ENCODE assay signal across 10 mouse cellular contexts in genomic region chr1:184040906-184041305, GRCm38 (mm10). TPM values are rescaled to one million over a fixed set of nuclear protein-coding genes. Genes with fewer than 3 reads are reported as not detected.
DNase-seq lines count a peak whose midpoint lies in the region; ATAC-seq and TF ChIP-seq lines count a peak whose summit lies in the region.
"Had no signal": no experiment of that assay in that cellular context is flagged by ENCODE, and none has a peak within 500 bp of the region (broad histone marks: within the 10 kb centered on the region; RNA-seq: fewer than 3 reads in every experiment).

No protein-coding gene starts in this region.

- no peak for TF ChIP-seq CTCF in liver, adult 2 months (IDR thresholded peaks at IDR 0.05; ENCODE audit: low read depth, low read length)

- no peak overlapping the region; the same call in 1 of the 2 replicates for H3K9ac ChIP-seq in heart, embryonic 12.5 days
- 0 out of 2 replicates have a peak overlapping the region, but pooled peaks have one; percentile 26 for H3K9ac ChIP-seq in liver, adult 2 months (ENCODE audit: low read depth, low read length)
- no peak overlapping the region for H3K9ac ChIP-seq in liver, embryonic 12.5 days
- no peak overlapping the region for H3K9ac ChIP-seq in intestine, embryonic 14.5 days (ENCODE audit: low read length)
- H3K9ac ChIP-seq in stomach, embryonic 16.5 days (ENCODE audit: low read length), result no peak overlapping the region
- H3K9ac ChIP-seq: lung, embryonic 14.5 days had no signal

- peaks cover 43% of the 10 kb centered on the region for H3K79me2 ChIP-seq in liver, adult 2 months (ENCODE audit: control insufficient read depth, insufficient read depth, low read length)

- no peak for ATAC-seq in heart, embryonic 12.5 days (ENCODE audit: insufficient number of reproducible peaks, low FRiP score)
- ATAC-seq in liver, embryonic 12.5 days, result no peak
- ATAC-seq in intestine, embryonic 14.5 days (replicated peaks; ENCODE audit: low FRiP score, low TSS enrichment, low read depth), result no peak
- ATAC-seq in stomach, embryonic 16.5 days (ENCODE audit: insufficient read depth, low FRiP score), result no peak

- H3K4me2 ChIP-seq in heart, embryonic 12.5 days, result no peak overlapping the region
- no peak overlapping the region for H3K4me2 ChIP-seq in liver, embryonic 12.5 days
- H3K4me2 ChIP-seq in intestine, embryonic 14.5 days (ENCODE audit: low read length), result peak overlapping the region; percentile 2; the same call in 1 of the 2 replicates
- H3K4me2 ChIP-seq in stomach, embryonic 16.5 days (ENCODE audit: low read depth, low read length), result no peak overlapping the region

- TF ChIP-seq POLR2A in liver, adult 2 months (IDR thresholded peaks at IDR 0.05; ENCODE audit: extremely low read depth, insufficient read depth, low read length), result no peak

- 64% methylated on average over 1 of the region's 1 CpGs for WGBS in heart, embryonic 12.5 days
- 89% methylated on average over 1 of the region's 1 CpGs for WGBS in liver, adult 2 months
- 71% methylated on average over 1 of the region's 1 CpGs for WGBS in liver, embryonic 12.5 days (ENCODE audit: insufficient replicate concordance)
- WGBS in intestine, embryonic 14.5 days, result 51% methylated on average over 1 of the region's 1 CpGs
- WGBS in stomach, embryonic 16.5 days, result 63% methylated on average over 1 of the region's 1 CpGs

- H3K36me3 ChIP-seq in heart, embryonic 12.5 days, result peaks cover 37% of the 10 kb centered on the region
- no peaks in the 10 kb centered on the region; the same call in 1 of the 2 replicates for H3K36me3 ChIP-seq in liver, adult 2 months (ENCODE audit: control insufficient read depth, insufficient read depth, low read length)
- peaks cover 5% of the 10 kb centered on the region; the same call in 1 of the 2 replicates for H3K36me3 ChIP-seq in liver, embryonic 12.5 days
- peaks cover 14% of the 10 kb centered on the region; the same call in 1 of the 2 replicates for H3K36me3 ChIP-seq in intestine, embryonic 14.5 days (ENCODE audit: control insufficient read depth, insufficient read depth, low read length)
- H3K36me3 ChIP-seq in stomach, embryonic 16.5 days (ENCODE audit: control insufficient read depth, insufficient read depth, low read length), result no peaks in the 10 kb centered on the region

- no peaks in the 10 kb centered on the region for H3K27me3 ChIP-seq in heart, embryonic 12.5 days (replicated peaks)
- H3K27me3 ChIP-seq in liver, adult 2 months (ENCODE audit: control insufficient read depth, insufficient read depth, low read length), result no peaks in the 10 kb centered on the region
- H3K27me3 ChIP-seq in liver, embryonic 12.5 days (replicated peaks), result no peaks in the 10 kb centered on the region
- no peaks in the 10 kb centered on the region for H3K27me3 ChIP-seq in intestine, embryonic 14.5 days (replicated peaks; ENCODE audit: control insufficient read depth, insufficient read depth, low read length)
- no peaks in the 10 kb centered on the region for H3K27me3 ChIP-seq in stomach, embryonic 16.5 days (ENCODE audit: control insufficient read depth, insufficient read depth, low read length)
- H3K27me3 ChIP-seq: CH12.LX had no signal

- peaks cover 66% of the 10 kb centered on the region for H3K4me1 ChIP-seq in heart, embryonic 12.5 days (replicated peaks)
- peaks cover 3% of the 10 kb centered on the region for H3K4me1 ChIP-seq in liver, adult 2 months (ENCODE audit: control insufficient read depth, insufficient read depth, low read length)
- peaks cover 23% of the 10 kb centered on the region for H3K4me1 ChIP-seq in liver, embryonic 12.5 days
- peaks cover 13% of the 10 kb centered on the region; the same call in 1 of the 2 replicates for H3K4me1 ChIP-seq in intestine, embryonic 14.5 days (replicated peaks; ENCODE audit: control insufficient read depth, insufficient read depth, low read length)
- H3K4me1 ChIP-seq in stomach, embryonic 16.5 days (ENCODE audit: control insufficient read depth, insufficient read depth, low read length), result no peaks in the 10 kb centered on the region; the same call in 1 of the 2 replicates

- no peak overlapping the region for H3K4me3 ChIP-seq in heart, embryonic 12.5 days
- no peak overlapping the region for H3K4me3 ChIP-seq in liver, adult 2 months (ENCODE audit: insufficient read depth, low read depth, low read length)
- H3K4me3 ChIP-seq in liver, embryonic 12.5 days, result no peak overlapping the region
- H3K4me3 ChIP-seq in intestine, embryonic 14.5 days (ENCODE audit: low read depth, low read length), result no peak overlapping the region
- H3K4me3 ChIP-seq in stomach, embryonic 16.5 days (replicated peaks; ENCODE audit: low read length), result no peak overlapping the region

- peak overlapping the region; percentile 97 for H3K27ac ChIP-seq in heart, embryonic 12.5 days (ENCODE audit: poor library complexity, severe bottlenecking)
- H3K27ac ChIP-seq in liver, adult 2 months (replicated peaks; ENCODE audit: insufficient read depth, low read depth, low read length), result no peak overlapping the region
- no peak overlapping the region for H3K27ac ChIP-seq in liver, embryonic 12.5 days
- peak overlapping the region; percentile 77; the same call in 1 of the 2 replicates for H3K27ac ChIP-seq in intestine, embryonic 14.5 days (ENCODE audit: low read depth)
- peak overlapping the region; percentile 4; the same call in 1 of the 2 replicates for H3K27ac ChIP-seq in stomach, embryonic 16.5 days (ENCODE audit: low read length)

- H3K9me3 ChIP-seq in heart, embryonic 12.5 days (replicated peaks), result no peaks in the 10 kb centered on the region
- H3K9me3 ChIP-seq in liver, embryonic 12.5 days (replicated peaks), result no peaks in the 10 kb centered on the region
- H3K9me3 ChIP-seq in intestine, embryonic 14.5 days (ENCODE audit: control insufficient read depth, low read length), result no peaks in the 10 kb centered on the region
- no peaks in the 10 kb centered on the region for H3K9me3 ChIP-seq in stomach, embryonic 16.5 days (replicated peaks; ENCODE audit: control insufficient read depth, low read length)

- DNase-seq in heart, adult 11 months, result no peak
- DNase-seq in liver, adult 2 months (ENCODE audit: extremely low read depth, low read depth, low spot score), result no peak
- DNase-seq in intestine, embryonic 14.5 days (ENCODE audit: low spot score), result no peak
- DNase-seq in kidney, adult 8-10 months, result no peak
- DNase-seq: thymus, postnatal 4 days had no signal

RNA-seq across cellular contexts. Expression of gene 1700056E22Rik, which starts 6.8 kb away (rescaled TPM):
- 3.2 and 3.8 TPM in 2 replicates for polyA plus RNA-seq in heart, embryonic 12.5 days (2016; fragmentation: Nextera tagmentation; extraction: Ambion mirVana)
- 0.27 and 0.28 TPM in 2 replicates for total RNA-seq in liver, adult 2 months (2014; rRNA removed)
- 0.83 and 0.99 TPM in 2 replicates for polyA plus RNA-seq in liver, adult 2 months (2012; rRNA removed)
- polyA plus RNA-seq in liver, embryonic 12.5 days (2016; fragmentation: Nextera tagmentation; extraction: Ambion mirVana), result 0.85 and 0.98 TPM in 2 replicates
- 0.93 and 1.6 TPM in 2 replicates for polyA plus RNA-seq in intestine, embryonic 14.5 days (2014; fragmentation: Nextera tagmentation; extraction: Ambion mirVana)
- polyA plus RNA-seq in stomach, embryonic 16.5 days (2015; fragmentation: Nextera tagmentation; extraction: Ambion mirVana), result 0.84 and 1.3 TPM in 2 replicates

RNA-seq across cellular contexts. Expression of gene Dusp10, which starts 27.8 kb away (rescaled TPM):
- polyA plus RNA-seq in heart, embryonic 12.5 days (2016; fragmentation: Nextera tagmentation; extraction: Ambion mirVana), result 13.0 and 14.9 TPM in 2 replicates
- total RNA-seq in liver, adult 2 months (2014; rRNA removed), result 2.1 and 3.0 TPM in 2 replicates
- 4.5 and 6.5 TPM in 2 replicates for polyA plus RNA-seq in liver, adult 2 months (2012; rRNA removed)
- polyA plus RNA-seq in liver, embryonic 12.5 days (2016; fragmentation: Nextera tagmentation; extraction: Ambion mirVana), result 3.8 and 4.1 TPM in 2 replicates
- polyA plus RNA-seq in intestine, embryonic 14.5 days (2014; fragmentation: Nextera tagmentation; extraction: Ambion mirVana), result 12.8 and 13.0 TPM in 2 replicates
- polyA plus RNA-seq in stomach, embryonic 16.5 days (2015; fragmentation: Nextera tagmentation; extraction: Ambion mirVana), result 11.1 and 12.2 TPM in 2 replicates

Comparison
In these comparisons a context has a peak if more than half of its experiments do, and no peak if none do; other contexts are left out.
1. H3K27ac ChIP-seq: peak in heart, embryonic 12.5 days (single experiment), intestine, embryonic 14.5 days (single experiment) and stomach, embryonic 16.5 days (single experiment); none in liver, adult 2 months (single experiment) and liver, embryonic 12.5 days (single experiment).